Mouse (Mus musculus) neural tube, embryonic 15.5 days (tissue): ENCODE results near the gene Trim41. TPM values are rescaled to one million over a fixed set of nuclear protein-coding genes. Genes with fewer than 3 reads are reported as not detected.

Source experiments
- ATAC-seq: fragments of 200-750 bp; cut with Nextera tagmentation; 2 replicates; pipeline ENCODE4 v1.8.0; 2017; ENCODE audit warnings: mild to moderate bottlenecking, moderate TSS enrichment, moderate library complexity; ENCODE audit not compliant: low FRiP score
- H3K27ac ChIP-seq: fragments of 300-500 bp; sonication (generic); replicated peaks from 2 replicates; pipeline ENCODE4 v1.5.1; 2015; ENCODE audit warnings: mild to moderate bottlenecking, inconsistent platforms
- H3K27me3 ChIP-seq: fragments of 300-500 bp; sonication (generic); replicated peaks from 2 replicates; pipeline ENCODE4 v1.6.1; 2015; ENCODE audit warnings: inconsistent platforms
- H3K36me3 ChIP-seq: fragments of 300-500 bp; sonication (generic); 2 replicates; pipeline ENCODE4 v1.6.1; 2015; ENCODE audit warnings: inconsistent platforms
- H3K4me1 ChIP-seq: fragments of 300-500 bp; sonication (generic); 2 replicates; pipeline ENCODE4 v1.6.1; 2015; ENCODE audit warnings: inconsistent platforms
- H3K4me2 ChIP-seq: fragments of 300-500 bp; sonication (generic); 2 replicates; pipeline ENCODE4 v1.6.1; 2015; ENCODE audit warnings: inconsistent platforms, mild to moderate bottlenecking, moderate library complexity
- H3K4me3 ChIP-seq: fragments of 300-500 bp; sonication (generic); replicated peaks from 2 replicates; pipeline ENCODE4 v1.5.1; 2015; ENCODE audit warnings: mild to moderate bottlenecking, inconsistent platforms
- H3K9ac ChIP-seq: fragments of 300-500 bp; sonication (generic); replicated peaks from 2 replicates; pipeline ENCODE4 v1.6.1; 2015; ENCODE audit warnings: mild to moderate bottlenecking, inconsistent platforms
- H3K9me3 ChIP-seq: fragments of 300-500 bp; sonication (generic); replicated peaks from 2 replicates; pipeline ENCODE4 v1.6.1; 2016; ENCODE audit warnings: inconsistent platforms
- WGBS: fragments of 180-500 bp; shearing (Covaris S2); methylation state at CpG from one replicate; pipeline ENCODE4 v1.1.7; 2015; ENCODE audit warnings: mixed read lengths; 5-methylcytosine and 5-hydroxymethylcytosine counted together
- polyA plus RNA-seq: library from polyadenylated mRNA; unstranded; fragments of >200 nt; fragmentation: Nextera tagmentation; extraction: Ambion mirVana; gene quantifications from 2 replicates; pipeline ENCODE4 v1.2.1, GENCODE M21; 2015

The Trim41 gene
- polyA plus RNA-seq, 1 experiment from 2014 or later = 6.4 TPM

GRCm38 (mm10) chr11:48779450-48779849 is 37.7 kb downstream of the Trim41 start:
- Histone ChIP-seq H3K36me3 (no peaks in the 10 kb centered on the region), H3K4me1 (peaks cover 3% of the 10 kb centered on the region; the same call in 1 of the 2 replicates), H3K27me3 (no peaks in the 10 kb centered on the region; the same call in 1 of the 2 replicates), H3K4me2 (no peak overlapping the region), H3K9me3 (no peaks in the 10 kb centered on the region), H3K27ac (no peak overlapping the region), H3K4me3 (no peak overlapping the region), H3K9ac (no peak overlapping the region)
- no peak for ATAC-seq
- 34% methylated on average over 7 of the region's 7 CpGs for WGBS

DNA sequence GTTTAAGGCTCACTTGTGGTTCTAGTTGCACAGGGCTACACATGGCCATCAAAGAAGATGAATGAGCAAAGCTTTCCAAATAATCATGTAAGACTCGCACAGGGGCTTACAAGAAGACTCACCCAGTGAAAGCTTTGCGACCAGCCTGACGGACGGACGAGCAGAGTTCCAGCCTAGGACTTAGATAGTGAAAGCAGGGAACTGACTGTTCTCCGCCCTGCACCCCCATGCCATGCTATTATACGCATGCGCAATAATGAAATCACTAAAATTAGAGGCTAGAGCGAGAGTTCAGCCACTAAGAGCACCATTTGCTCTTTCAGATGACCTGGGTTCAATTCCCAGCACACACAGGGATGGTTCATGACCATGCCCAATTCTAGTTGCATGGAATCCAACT is 39.9 kb downstream of the Trim41 start:
- WGBS = 91% methylated on average over 9 of the region's 9 CpGs
- H3K4me2 ChIP-seq = no peak overlapping the region
- no peak overlapping the region for H3K27ac ChIP-seq
- H3K4me1 ChIP-seq = peaks cover 3% of the 10 kb centered on the region; the same call in 1 of the 2 replicates
- no peaks in the 10 kb centered on the region for H3K36me3 ChIP-seq
- no peaks in the 10 kb centered on the region for H3K9me3 ChIP-seq
- H3K9ac ChIP-seq = no peak overlapping the region
- H3K4me3 ChIP-seq = no peak overlapping the region
- H3K27me3 ChIP-seq = no peaks in the 10 kb centered on the region; the same call in 1 of the 2 replicates
- ATAC-seq = no peak

DNA sequence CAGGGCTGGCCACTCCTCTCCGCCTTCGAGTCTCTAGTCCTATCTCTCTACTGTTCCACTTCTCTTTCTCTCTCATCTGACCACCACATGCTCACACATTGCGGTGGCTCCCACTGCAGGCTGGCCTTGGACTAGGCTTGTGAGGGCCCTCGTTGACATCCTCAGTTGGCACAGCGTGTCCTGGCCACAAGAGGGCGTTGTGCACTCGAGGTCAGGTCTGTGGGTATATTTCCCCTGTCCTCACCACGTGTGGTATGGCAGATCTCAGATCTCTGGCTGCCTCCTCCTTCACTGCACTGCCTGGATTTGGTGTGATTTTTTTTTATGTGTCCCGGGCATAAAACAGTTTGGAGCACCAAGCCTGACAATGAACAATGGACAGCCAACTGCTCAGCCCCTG is 40.5 kb downstream of the Trim41 start:
- Histone ChIP-seq H3K27ac (no peak overlapping the region), H3K36me3 (no peaks in the 10 kb centered on the region), H3K4me2 (no peak overlapping the region), H3K27me3 (no peaks in the 10 kb centered on the region; the same call in 1 of the 2 replicates), H3K4me1 (peaks cover 3% of the 10 kb centered on the region; the same call in 1 of the 2 replicates), H3K4me3 (no peak overlapping the region), H3K9me3 (no peaks in the 10 kb centered on the region), H3K9ac (no peak overlapping the region)
- ATAC-seq = no peak
- 47% methylated on average over 9 of the region's 9 CpGs for WGBS

- 2% methylated on average over 7 of the region's 7 CpGs for WGBS
- Histone ChIP-seq H3K27me3 (no peaks in the 10 kb centered on the region; the same call in 1 of the 2 replicates), H3K4me2 (peak overlapping the region; percentile 46), H3K4me3 (0 out of 2 replicates have a peak overlapping the region, but pooled peaks have one; percentile 15), H3K36me3 (no peaks in the 10 kb centered on the region), H3K9me3 (no peaks in the 10 kb centered on the region), H3K9ac (no peak overlapping the region), H3K4me1 (peaks cover 3% of the 10 kb centered on the region; the same call in 1 of the 2 replicates), H3K27ac (no peak overlapping the region)
- peak; percentile 62; the same call in 1 of the 2 replicates for ATAC-seq
These were observed 41.7 kb downstream of the Trim41 start for GRCm38 (mm10) chr11:48775483-48775882.

DNA sequence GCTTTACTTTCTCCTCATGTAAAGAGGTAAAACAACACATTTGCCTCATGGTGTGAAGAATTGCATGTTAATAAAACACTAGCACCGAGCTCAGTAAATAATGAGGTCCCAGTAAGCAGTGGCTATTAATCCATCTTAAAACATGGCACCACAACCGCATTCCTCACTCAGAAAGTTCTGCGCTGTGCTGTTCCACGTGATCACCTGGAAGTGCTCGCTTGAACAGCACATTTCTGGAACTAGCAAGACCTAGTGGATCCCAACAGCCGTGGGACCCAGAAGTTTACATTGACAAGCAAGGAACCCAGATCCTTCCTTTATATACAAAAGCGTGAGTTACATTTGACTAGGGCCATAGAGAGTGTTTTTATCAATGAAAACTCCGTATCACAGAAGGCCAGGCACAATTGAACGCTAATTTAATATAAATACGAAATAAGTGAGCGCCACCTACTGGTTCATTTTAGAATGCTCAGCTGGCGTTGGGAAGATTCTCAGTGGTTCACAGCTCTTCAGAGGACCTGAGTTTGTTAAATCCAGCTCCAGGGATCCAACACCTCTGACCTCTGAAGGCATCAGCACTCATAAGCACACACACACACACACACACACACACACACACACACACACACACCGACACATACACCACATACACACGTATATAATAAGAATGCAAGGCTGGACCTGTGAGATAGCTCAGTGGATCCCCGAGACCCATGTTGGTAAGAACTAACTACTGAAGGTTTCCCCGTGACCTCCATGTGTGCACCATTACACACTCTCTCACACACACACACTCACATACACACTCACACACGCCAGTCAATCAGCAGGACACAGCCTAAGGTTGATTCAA is 42.5 kb downstream of the Trim41 start:
- Histone ChIP-seq H3K9ac (no peak overlapping the region), H3K36me3 (no peaks in the 10 kb centered on the region), H3K27me3 (no peaks in the 10 kb centered on the region; the same call in 1 of the 2 replicates), H3K9me3 (no peaks in the 10 kb centered on the region), H3K27ac (no peak overlapping the region), H3K4me2 (peak overlapping the region; percentile 33), H3K4me1 (peaks cover 3% of the 10 kb centered on the region; the same call in 1 of the 2 replicates), H3K4me3 (no peak overlapping the region)
- ATAC-seq = peak; percentile 51; the same call in 1 of the 2 replicates
- 36% methylated on average over 17 of the region's 17 CpGs for WGBS

- H3K4me2 ChIP-seq = no peak overlapping the region
- WGBS = 11% methylated on average over 2 of the region's 2 CpGs
- no peaks in the 10 kb centered on the region for H3K36me3 ChIP-seq
- H3K27me3 ChIP-seq = no peaks in the 10 kb centered on the region
- H3K4me1 ChIP-seq = peaks cover 3% of the 10 kb centered on the region; the same call in 1 of the 2 replicates
- ATAC-seq = no peak
- H3K9ac ChIP-seq = no peak overlapping the region
- H3K27ac ChIP-seq = no peak overlapping the region
- no peak overlapping the region for H3K4me3 ChIP-seq
- no peaks in the 10 kb centered on the region for H3K9me3 ChIP-seq
These were observed 45.5 kb downstream of the Trim41 start for GRCm38 (mm10) chr11:48771691-48772090.

- Histone ChIP-seq H3K4me3 (no peak overlapping the region), H3K9me3 (no peaks in the 10 kb centered on the region), H3K9ac (no peak overlapping the region), H3K36me3 (no peaks in the 10 kb centered on the region), H3K27ac (no peak overlapping the region), H3K4me2 (no peak overlapping the region), H3K27me3 (no peaks in the 10 kb centered on the region), H3K4me1 (no peaks in the 10 kb centered on the region)
- ATAC-seq = no peak
- 90% methylated on average over 14 of the region's 14 CpGs for WGBS
These were observed 49.8 kb downstream of the Trim41 start for GRCm38 (mm10) chr11:48767195-48767876.

- WGBS = 95% methylated on average over 9 of the region's 9 CpGs
These were observed 53.0 kb downstream of the Trim41 start for GRCm38 (mm10) chr11:48764119-48764518.

DNA sequence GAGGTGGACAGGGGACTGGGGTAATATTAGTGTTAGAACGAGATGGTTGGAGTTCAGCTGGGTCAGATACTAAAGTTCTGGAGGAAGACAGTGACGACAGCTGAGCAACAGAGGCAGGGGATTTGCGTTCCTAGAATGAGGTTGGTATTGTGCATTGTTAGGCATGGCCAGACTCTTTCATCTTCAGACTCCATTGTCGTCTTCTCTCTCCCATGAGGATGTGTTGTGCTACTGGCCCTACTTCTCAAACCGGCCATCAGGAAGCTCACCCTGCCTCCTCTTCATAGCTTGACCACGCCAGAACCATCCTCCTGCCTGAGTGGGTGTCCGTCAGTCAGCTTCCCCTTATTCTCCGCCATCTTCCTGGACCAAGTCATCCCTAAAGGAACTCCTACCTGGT is 58.1 kb downstream of the Trim41 start:
- Histone ChIP-seq H3K27me3 (no peaks in the 10 kb centered on the region), H3K9me3 (no peaks in the 10 kb centered on the region), H3K4me2 (no peak overlapping the region), H3K4me3 (no peak overlapping the region), H3K4me1 (0 out of 2 replicates have a peak, but pooled peaks cover 6% of the 10 kb centered on the region), H3K27ac (no peak overlapping the region), H3K9ac (no peak overlapping the region), H3K36me3 (no peaks in the 10 kb centered on the region)
- 90% methylated on average over 8 of the region's 8 CpGs for WGBS
- ATAC-seq = no peak

More at GRCm38 (mm10) chr11:48764119-48764518, 53.0 kb downstream of the Trim41 start:
- ATAC-seq = no peak
- no peak overlapping the region for H3K27ac ChIP-seq
- H3K4me2 ChIP-seq = no peak overlapping the region
- H3K27me3 ChIP-seq = no peaks in the 10 kb centered on the region
- no peaks in the 10 kb centered on the region for H3K9me3 ChIP-seq
- no peak overlapping the region for H3K4me3 ChIP-seq
- H3K4me1 ChIP-seq = 0 out of 2 replicates have a peak, but pooled peaks cover 3% of the 10 kb centered on the region
- no peaks in the 10 kb centered on the region for H3K36me3 ChIP-seq
- no peak overlapping the region for H3K9ac ChIP-seq
